Mouse (Mus musculus) embryonic facial prominence, embryonic 11.5 days (tissue): ENCODE results near the gene Gmpr. TPM values are rescaled to one million over a fixed set of nuclear protein-coding genes. Genes with fewer than 3 reads are reported as not detected.

Experiments
- ATAC-seq: fragments of 200-750 bp; cut with Nextera tagmentation; replicated peaks from 2 replicates; pipeline ENCODE4 v1.8.0; 2017; ENCODE audit warnings: low read depth; ENCODE audit not compliant: insufficient number of reproducible peaks, low FRiP score, low TSS enrichment
- DNase-seq: peaks from one replicate; pipeline ENCODE4 v3.0.0-alpha.2; 2015; ENCODE audit warnings: low spot score
- H3K27ac ChIP-seq: fragments of 300-500 bp; sonication (generic); replicated peaks from 2 replicates; pipeline ENCODE4 v1.5.1; 2014; ENCODE audit warnings: mild to moderate bottlenecking, low read depth, low read length, control low read depth
- H3K27me3 ChIP-seq: fragments of 300-500 bp; sonication (generic); 2 replicates; pipeline ENCODE4 v1.6.1; 2014; ENCODE audit warnings: mild to moderate bottlenecking, low read length, moderate library complexity, mixed read lengths; ENCODE audit not compliant: control insufficient read depth, insufficient read depth
- H3K36me3 ChIP-seq: fragments of 300-500 bp; sonication (generic); replicated peaks from 2 replicates; pipeline ENCODE4 v1.6.1; 2014; ENCODE audit warnings: low read depth, mild to moderate bottlenecking, low read length, moderate library complexity, mixed read lengths; ENCODE audit not compliant: control insufficient read depth, insufficient read depth
- H3K4me1 ChIP-seq: fragments of 300-500 bp; sonication (generic); 2 replicates; pipeline ENCODE4 v1.6.1; 2014; ENCODE audit warnings: low read length, mixed read lengths; ENCODE audit not compliant: control insufficient read depth, insufficient read depth
- H3K4me2 ChIP-seq: fragments of 300-500 bp; sonication (generic); 2 replicates; pipeline ENCODE4 v1.6.1; 2014; ENCODE audit warnings: low read depth, mild to moderate bottlenecking, control low read depth, low read length, moderate library complexity
- H3K4me3 ChIP-seq: fragments of 300-500 bp; sonication (generic); 2 replicates; pipeline ENCODE4 v1.5.1; 2014; ENCODE audit warnings: low read depth, low read length, control low read depth
- H3K9ac ChIP-seq: fragments of 300-500 bp; sonication (generic); replicated peaks from 2 replicates; pipeline ENCODE4 v1.6.1; 2014; ENCODE audit warnings: mild to moderate bottlenecking, control low read depth, low read length
- H3K9me3 ChIP-seq: fragments of 300-500 bp; sonication (generic); replicated peaks from 2 replicates; pipeline ENCODE4 v1.6.1; 2016; ENCODE audit warnings: mild to moderate bottlenecking, low read length, inconsistent platforms, mixed read lengths; ENCODE audit not compliant: control insufficient read depth
- WGBS: fragments of 180-500 bp; shearing (Covaris S2); extraction: QIAGEN DNeasy Blood & Tissue Kit; methylation state at CpG from one replicate; pipeline ENCODE4 v1.1.7; 2014; 5-methylcytosine and 5-hydroxymethylcytosine counted together
- polyA plus RNA-seq: library from polyadenylated mRNA; unstranded; fragments of >200 nt; fragmentation: Nextera tagmentation; extraction: Ambion mirVana; gene quantifications from 2 replicates; pipeline ENCODE4 v1.2.1, GENCODE M21; 2014

Gmpr gene
- polyA plus RNA-seq, 1 experiment from 2014 or later, result 21.9 TPM

GRCm38 (mm10) chr13:45516501-45517393, 9.5 kb downstream of the Gmpr start:
- H3K27ac ChIP-seq, result no peak overlapping the region; the same call in 1 of the 2 replicates
- no peaks in the 10 kb centered on the region; the same call in 1 of the 2 replicates for H3K4me1 ChIP-seq
- ATAC-seq, result peak; percentile 68; the same call in 1 of the 2 replicates

GRCm38 (mm10) chr13:45524305-45524704, 17.1 kb downstream of the Gmpr start:
- Histone ChIP-seq H3K36me3 (no peaks in the 10 kb centered on the region), H3K27ac (no peak overlapping the region), H3K9me3 (no peaks in the 10 kb centered on the region), H3K9ac (no peak overlapping the region), H3K4me3 (no peak overlapping the region), H3K27me3 (no peaks in the 10 kb centered on the region), H3K4me2 (no peak overlapping the region), H3K4me1 (no peaks in the 10 kb centered on the region)
- no peak for DNase-seq
- 60% methylated on average over 3 of the region's 3 CpGs for WGBS
- ATAC-seq, result no peak

More at GRCm38 (mm10) chr13:45516501-45517393, 9.5 kb downstream of the Gmpr start:
- 5% methylated on average over 24 of the region's 24 CpGs for whole genome bisulfite sequencing
- Histone ChIP-seq H3K4me3 (peak overlapping the region; percentile 17; the same call in 1 of the 2 replicates), H3K27me3 (no peaks in the 10 kb centered on the region), H3K4me2 (peak overlapping the region; percentile 56), H3K9me3 (no peaks in the 10 kb centered on the region), H3K9ac (peak overlapping the region; percentile 54), H3K36me3 (no peaks in the 10 kb centered on the region)
- DNase-seq, result peak; percentile 82

- Histone ChIP-seq H3K27ac (no peak overlapping the region), H3K4me3 (no peak overlapping the region), H3K36me3 (no peaks in the 10 kb centered on the region), H3K27me3 (no peaks in the 10 kb centered on the region), H3K9me3 (no peaks in the 10 kb centered on the region), H3K4me1 (no peaks in the 10 kb centered on the region), H3K9ac (no peak overlapping the region), H3K4me2 (no peak overlapping the region)
- ATAC-seq, result no peak
- 85% methylated on average over 6 of the region's 6 CpGs for WGBS
- DNase-seq, result no peak
These were observed 17.7 kb downstream of the Gmpr start for GRCm38 (mm10) chr13:45524791-45525435.

GRCm38 (mm10) chr13:45526230-45526629, 19.0 kb downstream of the Gmpr start:
- Histone ChIP-seq H3K27me3 (no peaks in the 10 kb centered on the region), H3K4me1 (no peaks in the 10 kb centered on the region), H3K27ac (no peak overlapping the region), H3K4me2 (no peak overlapping the region), H3K9me3 (no peaks in the 10 kb centered on the region), H3K36me3 (no peaks in the 10 kb centered on the region), H3K4me3 (no peak overlapping the region), H3K9ac (no peak overlapping the region)
- 63% methylated on average over 7 of the region's 7 CpGs for WGBS
- ATAC-seq, result no peak
- DNase-seq, result no peak

- H3K27ac ChIP-seq, result no peak overlapping the region
- WGBS, result 85% methylated on average over 11 of the region's 11 CpGs
- DNase-seq, result no peak
- no peaks in the 10 kb centered on the region for H3K4me1 ChIP-seq
- no peak overlapping the region for H3K9ac ChIP-seq
- H3K4me3 ChIP-seq, result no peak overlapping the region
- no peak overlapping the region for H3K4me2 ChIP-seq
- no peaks in the 10 kb centered on the region for H3K36me3 ChIP-seq
- no peaks in the 10 kb centered on the region for H3K27me3 ChIP-seq
- no peaks in the 10 kb centered on the region for H3K9me3 ChIP-seq
- no peak for ATAC-seq
These were observed 20.2 kb downstream of the Gmpr start for GRCm38 (mm10) chr13:45527232-45527964.

GRCm38 (mm10) chr13:45528787-45529186, 21.5 kb downstream of the Gmpr start:
- Histone ChIP-seq H3K4me2 (no peak overlapping the region), H3K36me3 (no peaks in the 10 kb centered on the region), H3K27me3 (no peaks in the 10 kb centered on the region), H3K9me3 (no peaks in the 10 kb centered on the region), H3K4me3 (no peak overlapping the region), H3K9ac (no peak overlapping the region), H3K4me1 (no peaks in the 10 kb centered on the region), H3K27ac (no peak overlapping the region)
- no peak for DNase-seq
- no peak for ATAC-seq
- WGBS, result 91% methylated on average over 4 of the region's 4 CpGs

- ATAC-seq (no peak), DNase-seq (no peak)
- Histone ChIP-seq H3K4me3 (no peak overlapping the region), H3K4me2 (no peak overlapping the region), H3K36me3 (no peaks in the 10 kb centered on the region), H3K27ac (no peak overlapping the region), H3K9me3 (no peaks in the 10 kb centered on the region), H3K9ac (no peak overlapping the region), H3K27me3 (no peaks in the 10 kb centered on the region), H3K4me1 (no peaks in the 10 kb centered on the region)
- WGBS, result 34% methylated on average over 6 of the region's 6 CpGs
These were observed 23.5 kb downstream of the Gmpr start for GRCm38 (mm10) chr13:45530754-45531153.
